Mouse (Mus musculus) left cerebral cortex, postnatal 14 days (tissue): ENCODE measurements around the gene Nt5e. TPM values are rescaled to one million over a fixed set of nuclear protein-coding genes. Genes with fewer than 3 reads are reported as not detected.

Experiments
- DNase-seq, 2 experiments: peaks; one replicate each; pipeline ENCODE4 v3.0.0; 2021 to 2022; ENCODE audit warnings: low spot score in 2 of 2, mixed read lengths in 1 of 2
- intact Hi-C: fragments of 180-260 bp; cut with DNase I; formaldehyde crosslinking; loops from one replicate; pipeline ENCODE4 v1.15.1; 2025
- total RNA-seq, 2 experiments: library from RNA; stranded (reverse); gene quantifications; 2 replicates each; pipeline ENCODE4 v1.2.3; 2021

The Nt5e gene
- total RNA-seq, 2 experiments from 2014 or later = 3.2 to 6.5 TPM

DNA sequence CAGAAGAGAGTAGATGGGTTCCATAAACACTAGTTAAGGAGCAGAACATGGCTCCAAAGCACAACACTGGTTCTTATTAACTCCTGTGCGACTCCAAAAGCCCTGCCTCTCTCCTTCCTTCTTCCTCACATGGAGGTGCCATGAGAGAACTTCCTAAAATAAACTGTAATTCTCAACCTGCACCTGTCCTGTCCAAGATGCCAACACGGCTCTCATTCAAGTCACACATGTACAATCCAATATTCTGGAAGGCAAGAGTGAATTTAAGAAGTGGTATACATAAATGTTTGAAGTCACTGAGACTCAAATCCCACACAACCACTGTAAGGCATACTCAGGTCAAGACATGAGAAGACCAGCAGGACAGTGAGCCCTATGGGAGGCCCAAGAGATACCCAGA is 44.2 kb downstream of the Nt5e start:
- no peak for DNase-seq
- intact Hi-C loops = no loop called here

DNA sequence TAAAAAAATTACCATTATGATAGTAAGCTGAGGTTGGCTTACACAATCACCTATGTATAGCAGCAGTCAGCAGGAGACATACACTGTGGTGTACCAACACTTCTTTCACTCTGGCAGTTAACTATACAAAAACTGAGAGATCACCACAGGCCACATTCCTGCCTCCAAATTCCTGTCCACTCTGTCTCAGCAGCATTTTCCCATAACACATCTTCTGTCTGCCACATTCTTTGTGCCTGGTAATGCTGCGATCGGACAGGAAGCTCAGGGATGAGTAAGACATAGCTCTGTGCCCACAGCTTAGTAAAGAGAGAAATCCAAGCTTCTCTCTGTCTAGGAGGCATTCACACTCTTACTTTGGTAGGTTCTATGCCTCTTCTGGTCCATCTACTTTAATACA is 46.0 kb downstream of the Nt5e start:
- DNase-seq = no peak
- intact Hi-C loops = no loop called here

DNA sequence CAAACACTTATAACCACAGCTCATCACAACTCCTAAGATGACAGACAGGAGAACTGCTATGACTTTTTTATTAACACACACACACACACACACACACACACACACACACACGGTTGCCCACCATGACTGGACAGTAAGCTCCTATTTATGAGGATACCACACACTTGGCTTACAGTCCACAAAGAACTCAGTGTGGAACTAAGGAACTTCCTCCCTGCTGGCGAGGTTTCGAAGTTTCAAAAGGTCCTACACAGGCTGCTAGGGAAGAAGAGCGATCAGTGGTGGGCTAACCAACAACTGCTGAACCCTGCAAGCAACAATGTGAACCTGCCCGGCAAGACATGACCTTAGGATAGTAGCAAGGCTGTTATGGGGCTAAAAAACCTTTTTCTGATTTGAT is 50.5 kb downstream of the Nt5e start:
- intact Hi-C loops = no loop called here
- no peak for DNase-seq

DNA sequence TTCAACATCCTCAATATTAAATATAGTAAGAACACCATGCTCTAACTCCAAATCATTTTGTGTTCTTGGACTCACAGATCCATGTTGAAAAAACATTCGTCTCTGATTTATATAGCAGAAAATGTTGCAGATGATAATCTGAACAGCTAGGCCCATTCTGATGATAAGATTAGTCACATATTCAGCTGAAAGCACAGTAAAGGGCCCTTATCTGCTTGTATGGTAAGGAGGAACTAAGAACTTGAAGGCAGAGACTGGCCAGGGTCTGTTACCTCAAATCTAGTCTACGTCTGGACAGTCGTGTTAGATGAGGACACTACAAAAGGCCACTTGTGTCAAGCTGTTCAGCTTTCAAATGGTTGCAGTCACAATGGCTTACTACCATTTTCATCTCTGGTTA is 52.1 kb downstream of the Nt5e start:
- intact Hi-C loops = no loop called here
- DNase-seq = no peak

DNA sequence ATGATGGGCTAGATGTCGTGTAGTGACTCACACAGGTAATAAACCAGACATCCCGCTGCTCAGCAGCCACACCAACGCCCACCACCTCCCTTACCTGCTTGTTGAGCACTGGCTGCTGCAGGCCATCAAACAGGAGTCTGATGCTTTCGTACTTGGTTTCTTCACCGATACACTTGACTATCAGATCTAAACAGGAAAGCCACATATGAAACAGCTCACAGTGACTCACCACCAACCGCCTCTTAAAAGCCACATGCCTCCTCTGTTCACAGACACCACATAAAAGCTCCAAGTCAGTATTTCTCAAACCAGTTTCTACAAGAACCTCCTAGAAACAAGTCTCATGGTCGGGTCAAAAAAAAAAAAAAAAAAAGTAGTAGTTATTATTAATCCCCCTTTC is 53.1 kb downstream of the Nt5e start:
- intact Hi-C loops = no loop called here
- no peak for DNase-seq

DNA sequence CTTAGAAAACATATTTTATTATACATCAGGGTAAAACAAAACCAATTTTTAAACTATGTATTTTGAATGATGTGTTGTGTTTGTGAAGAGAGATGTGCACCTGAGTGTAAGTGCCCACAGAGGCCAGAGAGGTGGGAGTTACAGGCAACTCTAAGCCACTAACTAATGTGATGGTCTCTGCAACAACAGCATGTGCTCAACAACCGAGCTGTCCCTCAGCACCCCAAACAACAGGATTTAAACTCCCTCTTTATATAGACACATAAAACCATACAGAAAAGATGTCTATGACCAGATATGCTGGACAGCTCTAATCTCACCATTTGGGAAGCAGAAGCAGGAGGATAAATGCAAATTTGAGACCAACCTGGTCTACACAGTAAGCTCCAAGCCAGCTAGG is 53.5 kb downstream of the Nt5e start:
- intact Hi-C loops = no loop called here
- DNase-seq = no peak

DNA sequence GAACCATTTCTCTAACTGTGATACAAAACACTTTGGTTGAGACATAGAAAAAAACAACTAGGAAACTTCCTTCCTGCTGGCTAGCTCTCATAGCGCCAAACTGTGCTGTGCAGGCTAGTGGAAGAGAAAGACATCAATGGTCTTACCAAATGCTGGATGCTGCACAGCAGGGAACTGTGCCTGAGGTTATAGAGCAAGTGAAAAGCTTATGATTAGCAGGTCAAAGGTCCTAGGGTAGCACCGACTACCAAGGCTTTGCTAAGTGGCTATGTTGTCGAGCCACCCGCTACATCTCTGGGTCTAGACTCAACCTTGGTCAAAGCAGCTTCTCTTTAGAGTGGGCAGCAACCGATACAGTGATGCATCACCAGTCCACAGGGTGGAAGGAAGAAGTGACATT is 61.8 kb downstream of the Nt5e start:
- intact Hi-C loops = no loop called here
- no peak for DNase-seq

DNA sequence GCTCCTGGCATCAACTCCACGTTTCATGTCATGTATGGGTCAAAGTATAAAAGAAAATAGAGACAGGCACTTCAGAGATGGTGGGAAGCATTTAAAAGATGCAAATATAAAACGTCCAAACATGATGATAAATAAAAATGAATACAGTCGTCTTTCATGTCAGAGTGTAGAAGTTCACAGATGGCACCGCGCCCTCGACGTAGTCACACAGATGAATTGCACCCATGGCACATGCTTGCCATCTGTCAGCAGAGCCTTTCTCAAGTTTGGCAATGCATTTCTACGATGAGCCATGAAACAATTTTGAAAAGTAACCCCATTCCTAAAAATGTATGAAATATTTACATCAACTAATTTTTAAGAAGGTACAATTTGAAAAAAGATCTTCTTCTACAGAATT is 67.9 kb downstream of the Nt5e start:
- DNase-seq = no peak
- intact Hi-C loops = no loop called here

DNA sequence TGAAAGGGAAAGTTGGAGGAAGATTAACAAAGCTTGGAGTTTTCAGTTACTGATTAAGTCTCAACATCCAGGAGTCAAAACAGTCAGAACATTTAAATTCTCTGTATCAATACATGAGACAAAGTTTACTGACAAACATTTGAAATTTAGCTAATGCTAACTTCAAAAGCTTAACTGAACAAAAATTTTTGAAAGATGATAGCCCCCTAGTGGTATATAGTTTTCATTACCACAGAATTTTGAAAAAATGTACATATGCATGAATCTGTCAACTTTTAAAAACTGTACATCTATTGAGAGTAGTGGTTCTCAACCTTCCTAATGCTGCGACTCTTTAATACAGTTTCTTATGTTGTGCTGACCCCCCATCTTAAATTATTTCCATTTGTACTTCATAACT is 71.5 kb downstream of the Nt5e start:
- intact Hi-C loops = loop anchor here (2.0 kb wide), 1 partner anchor 158 kb away; no protein-coding TSS in a partner anchor
- no peak for DNase-seq

DNA sequence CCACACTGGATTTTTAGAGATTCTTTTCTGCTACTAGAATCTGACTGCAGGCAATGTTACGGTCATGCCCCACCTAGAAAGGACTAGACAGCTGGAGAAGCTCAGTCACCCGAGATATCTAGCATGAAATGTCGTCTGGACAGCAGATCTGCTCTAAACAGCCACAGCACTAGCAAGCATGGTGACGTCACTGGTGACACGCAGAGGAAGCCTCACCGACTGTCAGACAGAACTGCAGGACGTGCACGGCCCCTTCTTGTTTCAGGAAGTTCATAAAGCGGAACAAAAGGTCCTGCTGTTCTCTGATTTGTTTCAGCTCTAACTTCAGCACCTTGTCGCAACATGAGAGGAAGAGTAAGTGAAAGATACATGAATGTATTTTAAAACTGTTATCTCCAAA is 77.1 kb downstream of the Nt5e start:
- peak; percentile 18 to 32 for DNase-seq
- intact Hi-C loops = no loop called here

DNA sequence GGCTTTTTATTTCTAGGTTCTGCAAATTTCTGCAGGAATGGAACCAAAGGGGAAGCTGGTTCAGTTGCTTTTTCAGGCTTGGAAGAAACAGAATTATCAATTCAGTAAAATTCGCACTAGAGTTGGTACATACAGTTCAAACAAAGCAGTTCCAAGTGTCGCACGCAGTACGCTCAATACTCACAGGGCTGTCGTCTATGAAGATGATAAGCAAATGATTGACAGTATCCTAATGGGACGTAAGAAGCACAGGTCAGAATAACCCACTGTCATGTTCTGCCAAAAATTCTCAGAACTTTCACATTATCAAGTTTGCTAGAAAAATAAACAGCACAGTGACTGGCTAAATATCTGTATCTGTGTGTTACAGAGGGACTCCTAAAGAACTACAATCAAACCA is 77.5 kb downstream of the Nt5e start:
- intact Hi-C loops = no loop called here
- DNase-seq = no peak

DNA sequence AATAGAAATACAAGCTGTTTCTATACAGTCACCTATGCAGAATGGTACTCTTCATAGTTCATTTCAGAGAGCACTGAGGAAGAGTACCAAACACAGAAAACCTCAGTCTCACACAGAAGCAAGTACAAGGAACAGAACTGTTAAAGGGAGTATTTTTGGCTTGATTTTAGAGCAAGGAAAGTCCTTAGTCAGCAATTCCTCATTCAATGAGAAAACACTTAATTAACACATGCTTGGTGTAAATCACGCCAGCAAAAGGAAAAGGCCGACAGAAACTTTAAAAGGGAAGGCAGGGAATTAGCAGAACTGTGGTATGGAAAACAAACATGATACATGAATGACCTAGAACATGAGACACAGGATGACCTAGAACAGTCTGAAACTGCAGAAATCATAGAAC is 83.0 kb downstream of the Nt5e start:
- no peak for DNase-seq
- intact Hi-C loops = no loop called here

DNA sequence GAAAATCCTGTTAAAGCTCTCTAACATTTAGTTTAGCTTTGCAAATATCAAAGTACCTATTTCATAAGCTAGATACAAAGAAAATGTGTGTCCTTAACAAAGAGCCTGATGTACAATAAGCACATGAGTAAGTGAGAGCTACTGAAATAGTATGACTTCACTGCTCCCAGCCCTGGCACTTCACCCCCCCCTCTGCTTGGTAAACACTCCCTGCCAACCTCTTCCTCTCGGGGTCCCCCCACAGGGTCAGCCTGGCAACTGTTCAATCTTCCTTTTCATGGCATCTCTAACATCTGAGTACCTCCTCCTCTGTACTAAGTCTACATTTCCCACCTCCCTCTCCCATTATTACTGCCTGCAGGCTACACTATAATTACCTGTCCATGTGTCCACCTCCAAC is 89.8 kb downstream of the Nt5e start:
- DNase-seq = no peak
- intact Hi-C loops = no loop called here

Other genes starting within 250 kb of the Nt5e start
- 10 to 100 TPM; 49.7 to 51.1 TPM for gene Snx14, start 111.8 kb downstream of the Nt5e start, total RNA-seq
- 1 to 10 TPM in 1 of 2 experiments, not detected in 1; 2.1 TPM for gene Gm20537, start 129.4 kb downstream of the Nt5e start, total RNA-seq
- gene Syncrip, start 155.4 kb downstream of the Nt5e start, total RNA-seq = 10 to 100 TPM; 69.9 to 72.5 TPM
- gene Zfp949, start 220.8 kb downstream of the Nt5e start, total RNA-seq = 10 to 100 TPM; 17.3 to 19.7 TPM